Mouse (Mus musculus): ENCODE measurements around the gene Dnaaf2. TPM values are rescaled to one million over a fixed set of nuclear protein-coding genes. Genes with fewer than 3 reads are reported as not detected.

Gene Dnaaf2
- polyA plus RNA-seq, 1 experiment from 2014 or later: 17.9 TPM

GRCm38 (mm10) chr12:69191396-69191795, 6.8 kb downstream of the Dnaaf2 start:
- no peak for DNase-seq (ENCODE audit: low spot score)

DNA sequence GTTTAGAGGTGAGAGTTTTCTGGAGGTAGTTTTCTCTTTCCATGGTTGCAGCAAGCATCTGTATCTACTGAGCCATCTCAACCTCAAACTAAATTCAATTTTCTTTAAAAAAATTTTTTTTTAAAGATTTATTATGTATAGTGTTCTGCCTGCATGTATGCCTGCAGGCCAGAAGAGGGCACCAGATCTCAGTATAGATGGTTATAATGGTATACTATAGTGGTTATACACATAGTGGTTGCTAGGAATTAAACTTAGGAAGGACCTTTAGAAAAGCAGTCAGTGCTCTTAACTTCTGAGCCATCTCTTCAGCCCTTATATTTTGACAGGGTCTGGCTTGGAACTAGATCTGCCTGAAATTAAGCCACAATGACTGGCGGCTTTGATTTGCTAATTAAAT, 7.7 kb downstream of the Dnaaf2 start:
- Histone ChIP-seq H3K4me3 (no peak overlapping the region), H3K36me3 (peaks cover 65% of the 10 kb centered on the region), H3K4me1 (replicated peaks) (peaks cover 23% of the 10 kb centered on the region), H3K27ac (no peak overlapping the region), H3K27me3 (ENCODE audit: insufficient read depth, poor library complexity, severe bottlenecking) (no peaks in the 10 kb centered on the region), H3K9me3 (no peaks in the 10 kb centered on the region)
- WGBS: 98% methylated on average over 1 of the region's 1 CpGs
- no peak for DNase-seq (ENCODE audit: low spot score)

More at GRCm38 (mm10) chr12:69191396-69191795, 6.8 kb downstream of the Dnaaf2 start:
- Histone ChIP-seq H3K4me1 (replicated peaks) (peaks cover 23% of the 10 kb centered on the region), H3K27ac (no peak overlapping the region), H3K9me3 (no peaks in the 10 kb centered on the region), H3K27me3 (ENCODE audit: insufficient read depth, poor library complexity, severe bottlenecking) (no peaks in the 10 kb centered on the region), H3K4me3 (no peak overlapping the region), H3K36me3 (peaks cover 62% of the 10 kb centered on the region)
- WGBS: 93% methylated on average over 5 of the region's 5 CpGs

DNA sequence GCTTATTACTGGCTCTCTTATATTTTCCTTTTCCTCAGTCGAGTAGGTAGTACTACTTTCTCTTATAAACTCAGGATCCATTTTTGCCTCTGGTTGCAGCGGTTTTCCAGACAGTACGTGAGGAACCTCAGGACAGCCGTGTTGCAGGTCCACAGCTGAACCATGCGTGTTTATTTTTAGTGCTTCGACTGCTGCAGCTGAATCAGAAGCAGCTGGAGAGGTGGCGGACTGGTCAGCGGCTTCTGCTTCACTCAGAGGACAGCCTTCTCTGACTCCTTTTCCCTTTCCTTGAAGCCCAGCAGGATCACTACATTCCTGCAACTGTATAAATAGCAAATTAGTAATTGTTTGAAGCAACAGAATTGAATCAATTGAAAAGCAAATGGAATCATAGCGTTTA, 8.2 kb downstream of the Dnaaf2 start:
- Histone ChIP-seq H3K9me3 (no peaks in the 10 kb centered on the region), H3K4me1 (replicated peaks) (peaks cover 23% of the 10 kb centered on the region), H3K27me3 (ENCODE audit: insufficient read depth, poor library complexity, severe bottlenecking) (no peaks in the 10 kb centered on the region), H3K4me3 (no peak overlapping the region), H3K36me3 (peaks cover 68% of the 10 kb centered on the region), H3K27ac (no peak overlapping the region)
- DNase-seq (ENCODE audit: low spot score): no peak
- WGBS: 92% methylated on average over 9 of the region's 9 CpGs

DNA sequence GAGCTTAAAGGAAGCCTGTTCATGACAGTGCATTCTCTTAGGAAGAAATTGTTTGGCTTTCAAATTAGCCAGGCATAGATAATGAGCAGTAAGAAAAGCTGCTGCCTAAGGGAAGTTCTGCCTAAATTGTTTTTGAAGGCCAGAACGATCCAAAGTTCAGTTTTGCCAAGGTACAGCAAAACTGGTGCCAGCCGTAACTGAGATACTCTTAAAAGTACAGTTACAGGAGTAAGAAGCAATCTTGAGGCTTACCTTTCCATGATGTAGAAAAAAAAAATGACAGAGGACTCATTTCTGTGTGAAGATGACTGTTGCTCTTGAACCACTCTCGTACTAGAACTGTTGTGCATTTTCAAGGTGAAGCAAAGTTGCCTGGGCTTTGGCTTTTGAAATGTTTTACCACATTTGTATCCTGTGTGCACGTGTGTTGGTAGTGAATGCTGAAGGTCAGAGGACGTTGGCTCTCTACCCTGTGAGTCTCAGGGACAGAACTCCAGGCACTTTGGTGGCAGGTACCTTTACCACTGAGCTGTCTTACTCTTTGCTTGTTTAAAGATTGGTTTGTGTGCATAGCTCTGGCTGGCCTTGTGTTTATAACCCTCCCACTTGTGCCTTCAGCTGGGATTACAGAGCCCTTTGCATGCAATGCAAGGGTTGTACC, 11.3 kb downstream of the Dnaaf2 start:
- Histone ChIP-seq H3K36me3 (peaks cover 61% of the 10 kb centered on the region), H3K9me3 (no peaks in the 10 kb centered on the region), H3K27ac (no peak overlapping the region), H3K27me3 (ENCODE audit: insufficient read depth, poor library complexity, severe bottlenecking) (no peaks in the 10 kb centered on the region), H3K4me3 (no peak overlapping the region), H3K4me1 (replicated peaks) (peaks cover 32% of the 10 kb centered on the region)
- no peak for DNase-seq (ENCODE audit: low spot score)
- 80% methylated on average over 5 of the region's 5 CpGs for WGBS

GRCm38 (mm10) chr12:69185371-69185770, 12.9 kb downstream of the Dnaaf2 start:
- Histone ChIP-seq H3K4me1 (replicated peaks) (peaks cover 32% of the 10 kb centered on the region), H3K36me3 (peaks cover 58% of the 10 kb centered on the region), H3K27me3 (ENCODE audit: insufficient read depth, poor library complexity, severe bottlenecking) (no peaks in the 10 kb centered on the region), H3K9me3 (no peaks in the 10 kb centered on the region), H3K4me3 (peak overlapping the region; percentile 90), H3K27ac (no peak overlapping the region)
- WGBS: 80% methylated on average over 7 of the region's 7 CpGs
- no peak for DNase-seq (ENCODE audit: low spot score)

DNA sequence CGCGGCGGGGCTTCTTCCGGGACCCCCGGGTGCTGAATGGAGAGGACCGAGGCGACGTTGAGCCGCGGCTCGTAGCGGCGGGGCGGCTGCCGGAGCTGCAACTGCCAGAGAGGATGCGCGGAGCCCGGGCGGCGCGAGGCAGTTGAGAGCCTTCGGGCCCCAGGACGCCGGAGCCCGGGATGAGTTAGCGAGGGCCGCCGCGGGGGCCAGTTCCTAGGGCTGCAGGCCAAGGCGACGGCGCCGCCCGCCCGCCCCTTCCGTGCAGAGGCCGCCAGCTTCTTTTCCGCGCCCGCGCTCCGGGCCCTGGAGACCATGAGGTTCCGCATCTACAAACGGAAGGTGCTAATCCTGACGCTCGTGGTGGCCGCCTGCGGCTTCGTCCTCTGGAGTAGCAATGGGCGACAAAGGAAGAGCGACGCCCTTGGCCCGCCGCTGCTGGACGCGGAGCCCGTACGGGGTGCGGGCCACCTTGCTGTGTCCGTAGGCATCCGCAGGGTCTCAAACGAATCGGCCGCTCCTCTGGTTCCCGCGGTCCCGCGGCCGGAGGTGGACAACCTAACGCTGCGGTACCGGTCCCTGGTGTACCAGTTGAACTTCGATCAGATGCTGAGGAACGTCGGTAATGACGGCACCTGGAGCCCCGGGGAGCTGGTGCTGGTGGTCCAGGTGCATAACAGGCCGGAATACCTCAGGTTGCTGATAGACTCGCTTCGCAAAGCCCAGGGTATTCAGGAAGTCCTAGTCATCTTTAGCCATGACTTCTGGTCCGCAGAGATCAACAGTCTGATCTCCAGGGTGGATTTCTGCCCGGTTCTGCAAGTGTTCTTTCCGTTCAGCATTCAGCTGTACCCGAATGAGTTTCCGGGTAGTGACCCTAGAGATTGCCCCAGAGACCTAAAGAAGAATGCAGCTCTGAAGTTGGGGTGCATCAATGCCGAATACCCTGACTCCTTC, 13.6 kb downstream of the Dnaaf2 start:
- Histone ChIP-seq H3K27ac (peak overlapping the region; percentile 96), H3K36me3 (peaks cover 56% of the 10 kb centered on the region)
- WGBS: 2% methylated on average over 86 of the region's 86 CpGs

GRCm38 (mm10) chr12:69183583-69184308, 14.5 kb downstream of the Dnaaf2 start, which contains the start of the genes Rpl36al and Mgat2:
Rpl36al (minus strand) TSS chr12:69184083.
Mgat2 (plus strand) TSS chr12:69184157.
- Histone ChIP-seq H3K4me1 (replicated peaks) (peaks cover 32% of the 10 kb centered on the region), H3K27ac (peak within 1 kb of the TSS; percentile 96), H3K9me3 (no peaks in the 10 kb centered on the region), H3K36me3 (peaks cover 56% of the 10 kb centered on the region), H3K4me3 (peak within 1 kb of the TSS; percentile 90), H3K27me3 (ENCODE audit: insufficient read depth, poor library complexity, severe bottlenecking) (no peaks in the 10 kb centered on the region)
- peak; percentile 97 for DNase-seq (ENCODE audit: low spot score)
- under 1% methylated on average over 84 of the region's 84 CpGs for WGBS

More for the DNA sequence above, 13.6 kb downstream of the Dnaaf2 start:
- DNase-seq (ENCODE audit: low spot score): peak; percentile 62
- Histone ChIP-seq H3K9me3 (no peaks in the 10 kb centered on the region), H3K4me3 (peak overlapping the region; percentile 90), H3K27me3 (ENCODE audit: insufficient read depth, poor library complexity, severe bottlenecking) (no peaks in the 10 kb centered on the region), H3K4me1 (replicated peaks) (peaks cover 32% of the 10 kb centered on the region)

DNA sequence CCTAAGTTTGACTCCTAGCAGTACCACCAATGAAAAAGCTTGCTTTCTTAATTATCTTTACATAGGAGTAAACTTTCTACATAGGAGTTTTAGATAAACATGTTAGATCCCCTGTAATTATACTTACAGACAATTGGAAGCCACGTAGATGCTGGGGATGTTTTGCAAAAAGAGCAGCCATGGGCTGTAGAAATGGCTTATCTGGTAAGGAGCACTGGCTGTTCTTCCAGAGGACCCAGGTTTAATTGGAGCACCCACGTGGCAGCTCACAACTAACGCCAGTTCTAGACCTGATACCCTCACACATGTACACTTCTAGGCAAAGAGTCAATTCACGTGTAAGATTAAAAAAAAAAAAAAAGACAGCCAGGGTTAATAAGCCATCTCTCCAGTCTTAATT, 16.4 kb downstream of the Dnaaf2 start:
- no peak for DNase-seq (ENCODE audit: low spot score)
- WGBS: 87% methylated on average over 4 of the region's 4 CpGs
- no peaks in the 10 kb centered on the region for H3K9me3 ChIP-seq
- H3K4me1 ChIP-seq (replicated peaks): peaks cover 25% of the 10 kb centered on the region
- H3K27me3 ChIP-seq (ENCODE audit: insufficient read depth, poor library complexity, severe bottlenecking): no peaks in the 10 kb centered on the region
- no peak overlapping the region for H3K4me3 ChIP-seq
- peaks cover 58% of the 10 kb centered on the region for H3K36me3 ChIP-seq
- no peak overlapping the region for H3K27ac ChIP-seq

DNA sequence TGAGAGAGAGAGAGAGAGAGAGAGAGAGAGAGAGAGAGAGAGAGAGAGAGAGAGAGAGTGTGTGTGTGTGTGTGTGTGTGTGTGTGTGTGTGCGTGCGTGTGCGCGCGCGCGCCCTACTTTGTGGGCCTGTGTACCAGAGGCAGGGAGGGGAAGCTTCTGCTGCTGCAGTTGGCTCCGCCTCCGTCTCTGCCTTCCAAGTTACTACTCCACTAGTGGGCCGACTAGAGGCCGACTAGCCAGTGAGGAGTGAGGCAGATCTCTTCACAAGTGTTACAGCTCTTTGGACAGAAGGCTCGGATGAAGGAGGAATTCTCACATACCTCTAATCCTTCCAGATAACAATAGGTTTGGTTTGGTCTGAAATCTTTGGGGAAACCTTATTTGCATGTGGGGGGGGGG, 18.9 kb downstream of the Dnaaf2 start:
- H3K36me3 ChIP-seq: peaks cover 73% of the 10 kb centered on the region
- no peaks in the 10 kb centered on the region for H3K9me3 ChIP-seq
- WGBS: 84% methylated on average over 12 of the region's 12 CpGs
- no peak overlapping the region for H3K27ac ChIP-seq
- no peak overlapping the region for H3K4me3 ChIP-seq
- no peak for DNase-seq (ENCODE audit: low spot score)
- no peaks in the 10 kb centered on the region for H3K27me3 ChIP-seq (ENCODE audit: insufficient read depth, poor library complexity, severe bottlenecking)
- peaks cover 5% of the 10 kb centered on the region for H3K4me1 ChIP-seq (replicated peaks)

DNA sequence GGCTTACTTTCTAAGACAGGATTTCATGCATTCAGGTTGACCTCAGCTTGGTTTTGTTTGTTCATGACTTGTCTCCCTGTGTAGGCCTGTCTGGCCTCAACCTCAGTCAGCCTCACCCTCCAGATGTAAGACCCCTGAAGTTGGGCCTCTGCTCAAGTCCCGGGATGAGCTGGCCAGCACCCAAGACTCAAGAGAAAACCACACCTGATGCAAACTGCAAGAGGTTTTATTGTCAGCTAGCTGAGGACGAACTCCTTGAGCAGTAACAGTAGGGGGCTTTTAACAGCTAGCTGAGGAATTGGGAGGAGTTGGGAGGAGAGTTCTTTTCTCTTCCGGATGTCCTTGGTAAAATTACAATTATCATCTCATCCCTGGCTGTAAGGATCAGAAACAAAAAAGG, 20.7 kb downstream of the Dnaaf2 start:
- H3K27ac ChIP-seq: no peak overlapping the region
- 85% methylated on average over 3 of the region's 3 CpGs for WGBS
- H3K27me3 ChIP-seq (ENCODE audit: insufficient read depth, poor library complexity, severe bottlenecking): no peaks in the 10 kb centered on the region
- no peaks in the 10 kb centered on the region for H3K4me1 ChIP-seq (replicated peaks)
- no peak overlapping the region for H3K4me3 ChIP-seq
- DNase-seq (ENCODE audit: low spot score): no peak
- peaks cover 91% of the 10 kb centered on the region for H3K36me3 ChIP-seq
- no peaks in the 10 kb centered on the region for H3K9me3 ChIP-seq

DNA sequence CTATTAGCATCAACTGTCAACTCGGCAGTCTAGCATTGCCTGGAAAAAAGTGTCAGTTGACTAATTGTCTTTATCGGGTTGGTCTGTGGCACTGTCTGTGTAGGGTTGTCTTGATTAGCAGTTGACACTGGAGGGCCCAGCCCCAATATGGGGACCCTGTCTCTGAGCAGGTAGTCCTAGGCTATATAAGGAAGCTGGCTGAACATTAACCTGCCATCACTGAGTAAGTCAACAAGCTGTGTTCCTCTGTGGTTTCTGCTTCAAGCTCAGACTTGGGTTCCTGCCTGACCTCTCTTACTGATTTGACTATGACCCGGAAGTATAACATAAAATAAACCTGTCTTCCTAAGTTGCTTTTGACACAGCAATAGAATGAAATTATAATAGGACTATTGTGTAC, 22.3 kb downstream of the Dnaaf2 start:
- no peak overlapping the region for H3K27ac ChIP-seq
- no peaks in the 10 kb centered on the region for H3K27me3 ChIP-seq (ENCODE audit: insufficient read depth, poor library complexity, severe bottlenecking)
- H3K9me3 ChIP-seq: no peaks in the 10 kb centered on the region
- H3K4me1 ChIP-seq (replicated peaks): no peaks in the 10 kb centered on the region
- WGBS: 94% methylated on average over 3 of the region's 3 CpGs
- no peak for DNase-seq (ENCODE audit: low spot score)
- H3K4me3 ChIP-seq: no peak overlapping the region
- peaks cover 82% of the 10 kb centered on the region for H3K36me3 ChIP-seq

DNA sequence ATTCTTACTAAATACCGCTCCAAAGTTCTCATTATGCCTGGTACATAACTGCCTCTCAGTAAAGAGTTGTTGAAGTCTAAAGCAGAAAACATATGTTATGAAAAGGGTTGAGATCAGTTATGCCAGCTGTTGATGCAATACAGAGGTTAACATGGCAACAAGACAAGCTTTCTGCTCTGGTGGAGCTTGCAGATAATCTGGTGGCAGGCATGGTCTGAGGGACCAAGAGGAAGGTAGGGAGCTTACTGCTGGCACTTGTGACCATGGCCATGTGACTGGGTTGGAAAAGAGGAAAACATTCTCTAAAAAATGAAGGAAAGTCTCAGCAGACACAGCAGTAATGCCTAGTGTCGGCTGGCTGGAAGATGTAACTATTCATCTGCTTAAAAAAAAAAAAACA, 26.9 kb downstream of the Dnaaf2 start:
- Histone ChIP-seq H3K36me3 (peaks cover 45% of the 10 kb centered on the region), H3K4me1 (replicated peaks) (peaks cover 22% of the 10 kb centered on the region), H3K9me3 (no peaks in the 10 kb centered on the region), H3K27me3 (ENCODE audit: insufficient read depth, poor library complexity, severe bottlenecking) (no peaks in the 10 kb centered on the region), H3K27ac (no peak overlapping the region), H3K4me3 (no peak overlapping the region)
- WGBS: 95% methylated on average over 2 of the region's 2 CpGs
- DNase-seq (ENCODE audit: low spot score): no peak

Measured in hindbrain, embryonic 10.5 days (tissue).